Mouse (Mus musculus) cortical plate, adult 2 months (tissue): ENCODE results near the gene Lag3.

Experiments used
- CTCF ChIP-seq: fragments of 200-500 bp; IDR thresholded peaks from 2 replicates; pipeline ENCODE4 v1.5.1; 2011; ENCODE audit warnings: mild to moderate bottlenecking, control low read depth, low read length; ENCODE audit not compliant: insufficient read depth; ENCODE audit errors: extremely low read depth
- POLR2A ChIP-seq: fragments of 200-500 bp; IDR thresholded peaks from 2 replicates; pipeline ENCODE4 v1.6.1; 2011; ENCODE audit warnings: mild to moderate bottlenecking, low read length, control low read depth; ENCODE audit not compliant: insufficient read depth; ENCODE audit errors: extremely low read depth

GRCm38 (mm10) chr6:124900056-124900800, 11.3 kb downstream of the Lag3 start:
- TF ChIP-seq CTCF: no peak
- TF ChIP-seq POLR2A: no peak
